Mouse (Mus musculus) heart, adult 2 months (tissue): ENCODE data around the gene Slc28a1. TPM values are rescaled to one million over a fixed set of nuclear protein-coding genes. Genes with fewer than 3 reads are reported as not detected.

Source experiments
- DNase-seq, 2 experiments: peaks; one replicate each; pipeline ENCODE4 v3.0.0; 2021
- H3K27ac ChIP-seq: fragments of 200-600 bp; 2 replicates; pipeline ENCODE4 v1.8.1; 2022
- H3K27me3 ChIP-seq: fragments of 200-500 bp; 2 replicates; pipeline ENCODE4 v1.6.1; 2012; ENCODE audit warnings: mild to moderate bottlenecking, low read length, inconsistent platforms, mixed read lengths; ENCODE audit not compliant: control insufficient read depth, insufficient read depth
- H3K36me3 ChIP-seq: fragments of 200-500 bp; 2 replicates; pipeline ENCODE4 v1.6.1; 2012; ENCODE audit warnings: low read length, inconsistent platforms; ENCODE audit not compliant: control insufficient read depth, insufficient read depth
- H3K4me1 ChIP-seq: fragments of 200-500 bp; 2 replicates; pipeline ENCODE4 v1.6.1; 2011; ENCODE audit warnings: low read length; ENCODE audit not compliant: control insufficient read depth, insufficient read depth
- H3K4me3 ChIP-seq: fragments of 200-600 bp; 2 replicates; pipeline ENCODE4 v1.8.1; 2022
- H3K79me2 ChIP-seq: fragments of 200-500 bp; replicated peaks from 2 replicates; pipeline ENCODE4 v1.6.1; 2012; ENCODE audit warnings: mild to moderate bottlenecking, inconsistent platforms, low read length, moderate library complexity, mixed read lengths; ENCODE audit not compliant: control insufficient read depth, insufficient read depth
- H3K9ac ChIP-seq: fragments of 200-500 bp; 2 replicates; pipeline ENCODE4 v1.6.1; 2012; ENCODE audit warnings: low read depth, mild to moderate bottlenecking, control low read depth, inconsistent platforms, low read length, mixed read lengths
- CTCF ChIP-seq: fragments of 200-600 bp; IDR thresholded peaks from 2 replicates; pipeline ENCODE4 v1.8.1; 2022; ENCODE audit warnings: antibody characterized with exemption, mild to moderate bottlenecking, moderate library complexity
- EP300 ChIP-seq: fragments of 200-500 bp; IDR thresholded peaks from 2 replicates; pipeline ENCODE4 v1.6.1; 2011; ENCODE audit warnings: low read depth, low read length, control low read depth; ENCODE audit not compliant: insufficient read depth
- POLR2A ChIP-seq: fragments of 200-500 bp; IDR thresholded peaks from 2 replicates; pipeline ENCODE4 v1.6.1; 2011; ENCODE audit warnings: mild to moderate bottlenecking, low read depth, low read length, control low read depth; ENCODE audit not compliant: insufficient read depth
- WGBS: fragments of 180-500 bp; shearing (Covaris S2); methylation state at CpG from one replicate; pipeline ENCODE4 v1.1.7; 2018; 5-methylcytosine and 5-hydroxymethylcytosine counted together
- intact Hi-C: fragments of 180-260 bp; cut with DNase I; formaldehyde crosslinking; loops from one replicate; pipeline ENCODE4 v1.15.1; 2025
- polyA plus RNA-seq: library from polyadenylated mRNA; depleted of rRNA; stranded (reverse); fragments of >200 nt; gene quantifications from 2 replicates; pipeline ENCODE4 v1.2.3, GENCODE M21; 2012
- total RNA-seq, 2 experiments: library from RNA; stranded (reverse); gene quantifications; 2 replicates each; pipeline ENCODE4 v1.2.3; 2021

The Slc28a1 gene
- total and polyA plus RNA-seq, 3 experiments = 0.08 to 0.20 (median 0.18) TPM

GRCm38 (mm10) chr7:81102854-81103253 is 11.7 kb upstream of the Slc28a1 start:
- TF ChIP-seq CTCF = no peak
- TF ChIP-seq POLR2A = no peak
- TF ChIP-seq EP300 = no peak
- Histone ChIP-seq H3K9ac (no peak overlapping the region), H3K27me3 (no peaks in the 10 kb centered on the region), H3K4me1 (no peaks in the 10 kb centered on the region), H3K4me3 (no peak overlapping the region), H3K79me2 (no peaks in the 10 kb centered on the region), H3K36me3 (no peaks in the 10 kb centered on the region), H3K27ac (no peak overlapping the region)
- DNase-seq = no peak
- intact Hi-C loops = no loop called here
- WGBS = 95% methylated on average over 7 of the region's 7 CpGs

GRCm38 (mm10) chr7:81105525-81105924 is 9.1 kb upstream of the Slc28a1 start:
- intact Hi-C loops = loop anchor here (5.0 kb wide), 1 partner anchor 33 kb away; no protein-coding TSS in a partner anchor
- H3K27ac ChIP-seq = no peak overlapping the region

DNA sequence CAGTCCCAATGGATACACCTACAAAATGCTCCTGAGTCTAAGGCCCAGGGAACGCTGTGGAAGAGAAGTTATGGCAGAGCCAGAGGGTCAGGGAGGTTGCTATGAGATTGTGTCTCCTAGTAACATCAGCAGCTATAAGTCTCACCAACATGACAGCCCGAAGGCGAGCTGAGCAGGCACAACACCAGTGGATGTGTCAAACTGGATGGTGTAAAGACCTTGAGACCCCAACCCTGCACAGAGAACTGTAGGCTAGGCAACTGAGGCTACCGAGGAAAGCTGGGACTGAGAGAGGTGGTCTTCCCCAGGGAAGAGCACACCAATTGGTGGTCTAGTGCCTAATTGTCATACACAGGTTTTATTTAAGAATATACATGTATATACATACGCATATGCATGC is 6.4 kb upstream of the Slc28a1 start:
- Histone ChIP-seq H3K79me2 (no peaks in the 10 kb centered on the region), H3K4me3 (no peak overlapping the region), H3K27ac (no peak overlapping the region), H3K27me3 (no peaks in the 10 kb centered on the region), H3K4me1 (peaks cover 8% of the 10 kb centered on the region), H3K9ac (no peak overlapping the region), H3K36me3 (no peaks in the 10 kb centered on the region)
- TF ChIP-seq EP300 = no peak
- DNase-seq = no peak
- intact Hi-C loops = loop anchor here (5.0 kb wide), 1 partner anchor 36 kb away; no protein-coding TSS in a partner anchor
- 88% methylated on average over 5 of the region's 5 CpGs for WGBS

More at GRCm38 (mm10) chr7:81105525-81105924, 9.1 kb upstream of the Slc28a1 start:
- H3K4me1 ChIP-seq = peaks cover 5% of the 10 kb centered on the region
- no peaks in the 10 kb centered on the region for H3K27me3 ChIP-seq
- no peak overlapping the region for H3K9ac ChIP-seq
- H3K4me3 ChIP-seq = no peak overlapping the region
- no peaks in the 10 kb centered on the region for H3K36me3 ChIP-seq
- no peak for DNase-seq
- no peak for TF ChIP-seq CTCF
- no peak for TF ChIP-seq POLR2A
- TF ChIP-seq EP300 = no peak
- 47% methylated on average over 4 of the region's 4 CpGs for WGBS
- no peaks in the 10 kb centered on the region for H3K79me2 ChIP-seq

GRCm38 (mm10) chr7:81109717-81110651 is 4.6 kb upstream of the Slc28a1 start:
- DNase-seq = peak; percentile 79 to 88
- Histone ChIP-seq H3K27ac (peak overlapping the region; percentile 74), H3K4me3 (no peak overlapping the region), H3K79me2 (no peaks in the 10 kb centered on the region), H3K27me3 (no peaks in the 10 kb centered on the region), H3K9ac (no peak overlapping the region), H3K36me3 (no peaks in the 10 kb centered on the region), H3K4me1 (peaks cover 8% of the 10 kb centered on the region)
- intact Hi-C loops = loop anchor here (2.0 to 5.0 kb wide), 2 partner anchors 23 to 38 kb away; no protein-coding TSS in a partner anchor
- WGBS = 27% methylated on average over 9 of the region's 9 CpGs
- TF ChIP-seq EP300 = peak; percentile 76
- TF ChIP-seq POLR2A = 0 out of 2 replicates have a peak, but pooled peaks have one; percentile 34
- no peak for TF ChIP-seq CTCF

DNA sequence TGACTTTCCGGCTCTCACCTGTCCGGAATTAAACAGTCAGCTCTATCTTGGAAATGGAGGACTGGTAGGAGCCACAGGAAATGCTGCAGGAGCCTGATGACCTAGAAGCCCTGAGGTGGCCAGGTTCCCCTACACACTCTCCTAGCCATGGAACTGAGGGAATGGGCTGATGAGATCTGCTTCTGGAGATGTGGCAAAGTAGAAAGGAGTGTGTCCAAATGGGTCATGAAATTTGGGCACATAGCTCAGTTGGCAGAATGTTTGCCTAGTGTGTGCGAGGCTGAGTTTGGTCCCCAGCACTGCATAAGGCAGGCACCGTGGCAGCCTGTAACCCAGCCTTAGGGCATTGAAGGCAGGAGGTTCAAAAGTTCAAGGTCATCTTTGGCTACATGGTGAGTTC is 3.8 kb upstream of the Slc28a1 start:
- Histone ChIP-seq H3K79me2 (no peaks in the 10 kb centered on the region), H3K36me3 (no peaks in the 10 kb centered on the region), H3K27ac (peak overlapping the region; percentile 74), H3K4me1 (peaks cover 8% of the 10 kb centered on the region), H3K27me3 (no peaks in the 10 kb centered on the region), H3K9ac (no peak overlapping the region), H3K4me3 (no peak overlapping the region)
- WGBS = 66% methylated on average over 4 of the region's 4 CpGs
- no peak for DNase-seq
- TF ChIP-seq EP300 (no peak), CTCF (no peak), POLR2A (no peak)
- intact Hi-C loops = loop anchor here (2.0 kb wide), 1 partner anchor 22 kb away; no protein-coding TSS in a partner anchor

GRCm38 (mm10) chr7:81111729-81112128 is 2.9 kb upstream of the Slc28a1 start:
- TF ChIP-seq EP300 (no peak), CTCF (no peak), POLR2A (no peak)
- Histone ChIP-seq H3K4me3 (no peak overlapping the region), H3K27me3 (no peaks in the 10 kb centered on the region), H3K4me1 (peaks cover 8% of the 10 kb centered on the region), H3K36me3 (no peaks in the 10 kb centered on the region), H3K27ac (peak overlapping the region; percentile 17), H3K9ac (no peak overlapping the region), H3K79me2 (no peaks in the 10 kb centered on the region)
- DNase-seq = no peak
- intact Hi-C loops = loop anchor here (2.0 kb wide), 1 partner anchor 21 kb away; no protein-coding TSS in a partner anchor
- WGBS = 90% methylated on average over 2 of the region's 2 CpGs
